Comparison of ENCODE assay signal across 20 mouse cellular contexts in the genomic region with DNA sequence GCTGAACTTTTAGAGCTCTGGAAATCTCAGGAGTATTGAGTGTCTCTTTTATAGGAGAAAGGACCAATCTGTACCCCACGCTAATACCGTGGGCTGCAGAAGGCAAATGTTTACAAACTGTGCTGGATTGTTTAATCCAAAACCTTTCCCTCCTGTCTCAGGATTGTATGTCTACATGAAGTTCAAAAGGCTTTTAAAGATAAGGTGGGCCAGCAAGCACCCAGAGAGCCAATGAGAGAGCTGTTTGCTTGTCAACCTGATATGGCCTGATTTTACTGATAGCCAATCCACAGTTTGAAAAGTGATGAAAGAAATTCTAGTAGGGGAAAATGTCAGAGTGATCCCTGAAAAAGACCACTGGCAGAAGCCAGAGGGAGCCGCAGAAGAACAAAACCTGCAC.
DNase-seq lines count a peak whose midpoint lies in the region; ATAC-seq and TF ChIP-seq lines count a peak whose summit lies in the region.
"Had no signal": no experiment of that assay in that cellular context is flagged by ENCODE, and none has a peak within 500 bp of the region (broad histone marks: within the 10 kb centered on the region; RNA-seq: fewer than 3 reads in every experiment).

No protein-coding gene starts in this region.

- H3K9me3 ChIP-seq in kidney, embryonic 15.5 days (replicated peaks) = no peaks in the 10 kb centered on the region
- H3K9me3 ChIP-seq in lung, embryonic 14.5 days (ENCODE audit: low read depth, low read length) = no peaks in the 10 kb centered on the region
- H3K9me3 ChIP-seq in embryonic facial prominence, embryonic 14.5 days (ENCODE audit: control insufficient read depth, low read length) = no peaks in the 10 kb centered on the region
- no peaks in the 10 kb centered on the region for H3K9me3 ChIP-seq in stomach, embryonic 15.5 days
- H3K9me3 ChIP-seq: heart, embryonic 10.5 days; hindbrain, embryonic 12.5 days had no signal

- H3K36me3 ChIP-seq in kidney, embryonic 15.5 days = no peaks in the 10 kb centered on the region
- H3K36me3 ChIP-seq in lung, embryonic 14.5 days (ENCODE audit: insufficient read depth) = no peaks in the 10 kb centered on the region
- no peaks in the 10 kb centered on the region for H3K36me3 ChIP-seq in embryonic facial prominence, embryonic 14.5 days (ENCODE audit: control insufficient read depth, insufficient read depth, low read length)
- H3K36me3 ChIP-seq in stomach, embryonic 15.5 days = no peaks in the 10 kb centered on the region
- H3K36me3 ChIP-seq: heart, embryonic 10.5 days; hindbrain, embryonic 12.5 days had no signal

- no peak for TF ChIP-seq CTCF in lung, embryonic 14.5 days (IDR thresholded peaks at IDR 0.05; ENCODE audit: low read depth)
- TF ChIP-seq CTCF in lung, adult 2 months (IDR thresholded peaks at IDR 0.05; ENCODE audit: insufficient read depth, low read length) = no peak

- no peaks in the 10 kb centered on the region for H3K4me1 ChIP-seq in kidney, embryonic 15.5 days
- H3K4me1 ChIP-seq in lung, embryonic 14.5 days (ENCODE audit: insufficient read depth) = no peaks in the 10 kb centered on the region
- H3K4me1 ChIP-seq in lung, adult 2 months (ENCODE audit: control insufficient read depth, insufficient read depth, low read length) = no peaks in the 10 kb centered on the region
- H3K4me1 ChIP-seq in embryonic facial prominence, embryonic 14.5 days (ENCODE audit: control insufficient read depth, insufficient read depth, low read length) = no peaks in the 10 kb centered on the region
- H3K4me1 ChIP-seq in stomach, embryonic 15.5 days = no peaks in the 10 kb centered on the region
- H3K4me1 ChIP-seq: hindbrain, embryonic 12.5 days had no signal

- H3K27ac ChIP-seq in kidney, embryonic 15.5 days = no peak overlapping the region
- no peak overlapping the region; the same call in 1 of the 2 replicates for H3K27ac ChIP-seq in lung, embryonic 14.5 days (ENCODE audit: low read depth)
- no peak overlapping the region for H3K27ac ChIP-seq in embryonic facial prominence, embryonic 14.5 days (replicated peaks; ENCODE audit: low read depth, low read length)
- H3K27ac ChIP-seq in stomach, embryonic 15.5 days = no peak overlapping the region
- H3K27ac ChIP-seq: heart, embryonic 10.5 days; hindbrain, embryonic 12.5 days; hindbrain, postnatal 0 days had no signal

- DNase-seq in kidney, adult 8-10 months = no peak
- peak; percentile 6 for DNase-seq in lung, embryonic 14.5 days
- no peak for DNase-seq in lung, adult 2 months
- peak; percentile 8 for DNase-seq in embryonic facial prominence, embryonic 14.5 days (ENCODE audit: low spot score)
- DNase-seq in thymus, postnatal 4 days = no peak
- DNase-seq: adrenal gland, adult 2 months; adrenal gland, postnatal 25 days; cerebellum, adult 18-20 months; cerebellum, adult 9-11 months; cerebellum, postnatal 36 days; gastrocnemius, postnatal 10 days; heart, adult 18-20 months; heart, postnatal 10 days; heart, postnatal 4 days had no signal

- H3K27me3 ChIP-seq in kidney, embryonic 15.5 days = no peaks in the 10 kb centered on the region
- H3K27me3 ChIP-seq in lung, embryonic 14.5 days (ENCODE audit: insufficient read depth, low read length) = no peaks in the 10 kb centered on the region
- no peaks in the 10 kb centered on the region for H3K27me3 ChIP-seq in embryonic facial prominence, embryonic 14.5 days (replicated peaks; ENCODE audit: control insufficient read depth, insufficient read depth, low read length)
- no peaks in the 10 kb centered on the region for H3K27me3 ChIP-seq in stomach, embryonic 15.5 days (replicated peaks)
- H3K27me3 ChIP-seq: hindbrain, embryonic 12.5 days had no signal

- no peak overlapping the region for H3K9ac ChIP-seq in kidney, embryonic 15.5 days
- no peak overlapping the region for H3K9ac ChIP-seq in lung, embryonic 14.5 days
- no peak overlapping the region for H3K9ac ChIP-seq in embryonic facial prominence, embryonic 14.5 days (ENCODE audit: low read depth, low read length)
- H3K9ac ChIP-seq in stomach, embryonic 15.5 days = no peak overlapping the region
- H3K9ac ChIP-seq: hindbrain, embryonic 12.5 days had no signal

- TF ChIP-seq POLR2A in lung, adult 2 months (IDR thresholded peaks at IDR 0.05; ENCODE audit: borderline replicate concordance, extremely low read depth, low read depth, low read length) = no peak

- no peak overlapping the region for H3K4me3 ChIP-seq in kidney, embryonic 15.5 days (replicated peaks)
- H3K4me3 ChIP-seq in lung, embryonic 14.5 days (ENCODE audit: low read depth, low read length) = no peak overlapping the region
- H3K4me3 ChIP-seq in lung, adult 2 months (replicated peaks; ENCODE audit: extremely low read depth, low read depth, low read length) = no peak overlapping the region
- no peak overlapping the region for H3K4me3 ChIP-seq in embryonic facial prominence, embryonic 14.5 days (ENCODE audit: low read depth, low read length)
- no peak overlapping the region for H3K4me3 ChIP-seq in stomach, embryonic 15.5 days (replicated peaks)
- H3K4me3 ChIP-seq: heart, embryonic 10.5 days; hindbrain, embryonic 12.5 days had no signal

- WGBS in kidney, embryonic 15.5 days = 35% methylated on average over 3 of the region's 3 CpGs
- WGBS in lung, embryonic 14.5 days = 15% methylated on average over 3 of the region's 3 CpGs
- 24% methylated on average over 3 of the region's 3 CpGs for WGBS in lung, adult 2 months
- WGBS in embryonic facial prominence, embryonic 14.5 days = 38% methylated on average over 3 of the region's 3 CpGs
- WGBS in stomach, embryonic 15.5 days = 30% methylated on average over 3 of the region's 3 CpGs

- no peak overlapping the region for H3K4me2 ChIP-seq in kidney, embryonic 15.5 days
- H3K4me2 ChIP-seq in lung, embryonic 14.5 days = no peak overlapping the region
- H3K4me2 ChIP-seq in embryonic facial prominence, embryonic 14.5 days (ENCODE audit: low read depth, low read length) = no peak overlapping the region
- no peak overlapping the region for H3K4me2 ChIP-seq in stomach, embryonic 15.5 days
- H3K4me2 ChIP-seq: hindbrain, embryonic 12.5 days had no signal

- ATAC-seq in kidney, embryonic 15.5 days (replicated peaks; ENCODE audit: low FRiP score) = peak; percentile 40; the same call in 1 of the 2 replicates
- peak; percentile 70; the same call in 1 of the 2 replicates for ATAC-seq in lung, embryonic 14.5 days (ENCODE audit: insufficient read depth)
- peak; percentile 33; the same call in 1 of the 2 replicates for ATAC-seq in embryonic facial prominence, embryonic 14.5 days (ENCODE audit: low read depth)
- peak; percentile 75 for ATAC-seq in stomach, embryonic 15.5 days (ENCODE audit: insufficient read depth, low FRiP score, low read depth)
- ATAC-seq: forebrain, embryonic 16.5 days; hindbrain, postnatal 0 days had no signal

Comparison
In these comparisons a context has a peak if more than half of its experiments do, and no peak if none do; other contexts are left out.
1. DNase-seq: peak in lung, embryonic 14.5 days (single experiment) and embryonic facial prominence, embryonic 14.5 days (single experiment); none in kidney, adult 8-10 months (0 of 2), lung, adult 2 months (single experiment) and thymus, postnatal 4 days (single experiment).
2. Peak in every context shown above with its lines, with median percentiles within 50 percentile points of each other: ATAC-seq.